Mouse (Mus musculus) kidney, postnatal 25 days (tissue): ENCODE data around the gene Abhd2.
"Not testable (repeated sequence)": the region's sequence is repeated elsewhere in the genome, so short reads cannot be mapped to it uniquely, and the experiment has no call there.

Experiments used
- DNase-seq, 2 experiments: peaks; one replicate each; pipeline ENCODE4 v3.0.0; 2021; ENCODE audit warnings: mixed read lengths in 2 of 2

Gene Abhd2

DNA sequence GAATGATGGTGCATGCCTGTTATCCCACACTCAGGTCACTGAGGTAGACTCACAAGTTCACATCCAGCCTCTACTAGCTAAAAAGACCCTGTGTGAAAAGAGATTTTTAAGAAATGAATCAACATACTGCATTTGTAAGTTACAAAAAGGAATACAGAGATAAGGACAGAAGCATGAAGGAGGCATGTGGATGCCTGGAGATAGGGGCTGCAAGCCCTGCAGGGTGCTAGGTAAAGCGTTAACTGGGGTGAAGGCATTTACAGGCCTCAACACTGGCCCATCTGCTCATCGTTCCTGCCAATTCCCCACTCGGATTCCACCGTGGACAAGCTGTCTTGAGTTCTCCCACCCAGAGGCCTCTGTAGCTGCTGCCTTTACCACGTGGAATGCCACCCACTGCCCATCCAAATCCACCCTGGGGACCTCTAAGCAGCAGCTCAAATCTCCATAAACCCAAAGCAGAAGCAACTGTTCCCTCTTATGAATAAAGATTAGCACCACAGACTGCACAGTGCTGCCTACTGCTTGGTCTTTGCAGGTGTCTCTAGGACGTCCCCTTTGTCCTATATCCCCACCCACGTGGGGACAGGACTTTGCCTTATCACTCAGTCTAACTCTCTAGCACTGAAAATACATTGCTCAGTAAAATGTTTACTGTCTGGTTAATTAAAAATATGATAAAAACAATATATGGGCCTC is 5.2 kb upstream of the Abhd2 start:
- no peak for DNase-seq

DNA sequence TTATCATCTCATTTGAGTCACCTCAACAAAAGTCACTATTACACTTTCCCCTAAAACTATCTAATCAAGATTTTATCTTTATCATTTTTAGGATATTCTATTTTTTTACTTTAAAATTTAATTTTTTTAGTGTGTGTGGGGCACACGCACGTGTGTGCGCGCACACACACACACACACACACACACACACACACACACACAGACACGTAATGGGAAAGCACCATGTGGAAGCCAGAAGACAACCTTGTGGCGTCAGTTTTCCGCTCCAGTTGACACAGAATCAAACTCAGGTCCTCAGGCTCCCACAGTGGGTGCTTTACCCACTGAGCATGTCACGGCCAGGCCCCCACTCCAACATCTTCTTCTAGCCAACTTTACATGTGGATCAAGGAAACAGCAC is 4.1 kb upstream of the Abhd2 start:
- no peak for DNase-seq

- no peak for DNase-seq
Observed at GRCm38 (mm10) chr7:79269411-79269810, 3.6 kb upstream of the Abhd2 start.

GRCm38 (mm10) chr7:79269866-79270265 is 3.1 kb upstream of the Abhd2 start:
- DNase-seq, result no peak

DNA sequence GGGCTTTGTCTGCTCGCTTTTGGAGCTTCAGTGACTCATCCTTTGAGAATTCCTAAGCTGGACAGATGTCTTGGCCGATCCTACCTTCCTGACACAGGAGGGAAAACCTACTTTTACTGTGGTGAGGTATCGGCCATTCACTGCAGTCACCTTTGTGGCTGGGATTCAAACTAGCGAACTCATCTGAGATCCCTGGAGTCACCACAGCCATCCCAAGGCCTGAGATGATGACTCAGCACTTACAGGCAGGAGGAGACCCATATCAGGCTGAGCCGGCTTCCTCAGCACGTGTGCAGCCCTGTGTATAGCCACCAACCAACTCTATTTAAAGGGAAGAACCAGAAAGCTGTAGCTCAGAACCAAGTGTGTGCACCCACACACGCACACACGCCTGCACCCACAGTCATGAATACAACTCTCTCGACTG is 2.0 kb upstream of the Abhd2 start:
- no peak for DNase-seq

DNA sequence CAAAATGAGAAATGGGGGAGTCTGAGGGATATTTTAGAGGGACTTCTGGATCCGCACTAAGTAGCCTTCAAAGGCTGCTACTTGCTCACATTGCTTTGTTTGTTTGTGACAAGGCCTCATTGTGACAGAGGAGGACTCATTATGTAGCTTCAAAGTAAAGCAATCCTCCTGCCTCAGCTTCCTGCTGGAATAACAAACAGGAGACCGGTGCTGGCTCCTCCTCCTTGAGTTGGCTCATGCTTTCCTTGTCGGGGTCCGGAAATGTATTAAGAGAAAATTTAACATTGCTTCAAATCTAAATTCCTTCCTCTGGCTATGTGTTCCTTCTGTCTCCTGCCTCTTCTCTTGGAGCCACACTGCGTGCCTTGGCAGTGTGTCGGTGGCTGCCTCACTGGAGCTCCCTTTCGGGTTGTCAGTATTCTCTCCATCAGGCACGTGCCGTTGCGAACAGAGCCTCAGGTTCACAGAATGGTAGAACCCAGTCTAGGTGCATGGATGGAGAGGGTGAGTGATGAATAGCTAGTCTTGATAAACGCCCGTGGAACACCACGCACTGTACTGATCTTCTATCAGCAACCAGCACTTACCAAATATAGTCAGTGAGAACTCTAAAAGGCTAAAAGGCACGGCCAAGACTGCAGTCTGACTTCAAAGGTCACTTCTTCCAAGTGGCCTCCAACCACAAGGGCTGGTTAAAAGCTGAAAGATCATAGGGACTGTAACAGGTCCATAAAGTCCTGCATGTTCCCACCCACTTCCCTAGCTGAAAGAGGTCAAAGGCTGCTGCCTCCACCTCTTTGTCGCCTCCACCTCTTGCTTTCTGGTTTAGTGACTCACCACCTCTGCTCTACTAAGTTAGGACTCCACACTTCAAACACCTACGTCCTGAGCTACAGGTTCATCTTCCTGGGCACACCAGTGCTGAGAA is 874 bp upstream of the Abhd2 start:
- peak; percentile 30 to 70 for DNase-seq

DNA sequence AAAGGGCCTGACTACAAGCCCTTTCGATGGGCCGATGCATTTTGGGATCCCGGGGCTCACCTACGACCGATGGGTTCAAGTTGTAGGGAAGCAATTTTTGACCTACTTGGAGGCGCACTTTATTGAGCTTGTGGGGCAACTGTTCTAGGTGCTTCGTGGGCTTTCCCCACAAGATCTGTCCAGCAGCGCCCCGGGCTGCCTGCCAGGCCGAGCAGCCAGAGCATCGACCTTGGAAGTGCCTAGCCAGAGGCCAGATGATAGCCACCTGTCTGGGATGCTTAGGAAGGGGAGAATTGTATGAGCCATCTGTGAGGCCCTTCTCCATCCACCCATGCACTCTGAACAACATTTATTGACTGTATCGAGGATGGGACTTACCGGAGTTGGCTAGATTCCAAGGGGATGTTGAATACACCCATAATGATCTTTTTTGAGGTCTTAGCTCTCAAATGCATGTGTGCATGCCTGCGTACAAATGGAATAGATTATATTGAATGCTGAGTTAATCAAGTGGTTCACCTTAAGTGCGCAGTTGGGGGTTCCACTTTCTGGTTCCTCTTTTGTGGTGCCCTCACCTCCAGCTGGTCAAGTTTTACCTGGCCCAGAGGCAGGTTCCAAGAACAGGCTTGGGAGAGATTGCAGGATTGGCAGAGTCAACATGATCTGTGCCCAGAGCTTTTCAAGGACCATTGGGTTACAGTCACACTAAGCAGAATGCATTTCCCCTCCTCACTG is 906 bp downstream of the Abhd2 start:
- peak; percentile 62 to 78 for DNase-seq

GRCm38 (mm10) chr7:79274473-79275010 is 1.5 kb downstream of the Abhd2 start:
- no peak for DNase-seq

DNA sequence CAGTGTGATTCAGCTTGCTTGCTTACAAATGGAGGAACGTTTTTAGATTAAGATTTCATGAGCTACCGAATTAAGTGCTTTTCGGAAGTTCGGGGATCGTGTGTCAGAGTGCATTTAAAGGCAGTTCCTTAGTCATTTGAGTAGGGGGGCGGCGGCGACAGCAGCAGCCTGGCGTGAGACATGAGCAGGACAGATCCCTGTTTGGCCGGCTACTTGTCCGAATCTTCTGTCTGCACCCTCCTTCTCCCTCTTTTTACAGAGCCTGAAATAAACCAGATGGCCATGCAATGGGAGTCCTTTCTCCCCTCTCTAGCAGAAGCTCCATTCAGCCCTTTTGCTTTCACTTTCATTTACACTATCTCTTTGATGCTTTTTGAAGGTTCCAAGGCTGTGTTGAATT is 2.3 kb downstream of the Abhd2 start:
- peak in 1 of 2 experiments; percentile 24 for DNase-seq

GRCm38 (mm10) chr7:79278432-79278831 is 5.4 kb downstream of the Abhd2 start:
- peak in 1 of 2 experiments; percentile 28 for DNase-seq

DNA sequence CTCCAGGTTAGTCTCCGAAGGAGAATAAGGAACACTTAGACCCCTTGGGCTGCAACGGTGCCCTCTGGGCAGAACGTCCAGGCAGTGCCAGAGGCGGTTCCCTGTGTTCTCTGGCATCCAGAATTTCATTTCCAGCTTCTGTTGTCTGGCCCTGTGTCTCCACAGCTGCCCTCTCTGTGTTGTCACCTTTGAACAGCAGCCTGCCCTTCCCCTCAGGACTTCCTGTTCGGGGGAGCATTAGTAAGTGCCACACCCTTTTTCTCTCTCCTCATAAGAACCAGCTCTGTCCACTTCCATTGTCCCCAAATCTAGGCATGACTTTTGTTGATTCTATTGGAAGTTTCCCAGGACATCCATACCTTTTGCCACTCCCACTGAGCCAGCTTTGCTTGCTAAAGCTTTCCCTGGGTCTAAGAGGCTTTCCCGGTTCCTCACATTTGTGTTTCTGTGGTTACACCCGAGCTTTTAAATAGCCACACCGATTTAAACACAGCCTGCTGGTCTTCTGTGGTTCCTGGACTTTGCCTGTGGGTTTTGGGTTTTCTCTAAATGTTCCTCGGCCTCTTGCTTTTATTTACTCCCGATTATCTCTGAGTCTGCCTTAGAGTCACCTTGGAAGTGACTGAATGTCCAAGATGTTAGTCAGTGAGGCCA is 6.5 kb downstream of the Abhd2 start:
- DNase-seq, result peak; percentile 36 to 61

- DNase-seq, result peak in 1 of 2 experiments; percentile 33
Observed at GRCm38 (mm10) chr7:79282883-79283670, 10.1 kb downstream of the Abhd2 start.

- DNase-seq, result not testable (repeated sequence)
Observed at GRCm38 (mm10) chr7:79283671-79283941, 10.6 kb downstream of the Abhd2 start.

DNA sequence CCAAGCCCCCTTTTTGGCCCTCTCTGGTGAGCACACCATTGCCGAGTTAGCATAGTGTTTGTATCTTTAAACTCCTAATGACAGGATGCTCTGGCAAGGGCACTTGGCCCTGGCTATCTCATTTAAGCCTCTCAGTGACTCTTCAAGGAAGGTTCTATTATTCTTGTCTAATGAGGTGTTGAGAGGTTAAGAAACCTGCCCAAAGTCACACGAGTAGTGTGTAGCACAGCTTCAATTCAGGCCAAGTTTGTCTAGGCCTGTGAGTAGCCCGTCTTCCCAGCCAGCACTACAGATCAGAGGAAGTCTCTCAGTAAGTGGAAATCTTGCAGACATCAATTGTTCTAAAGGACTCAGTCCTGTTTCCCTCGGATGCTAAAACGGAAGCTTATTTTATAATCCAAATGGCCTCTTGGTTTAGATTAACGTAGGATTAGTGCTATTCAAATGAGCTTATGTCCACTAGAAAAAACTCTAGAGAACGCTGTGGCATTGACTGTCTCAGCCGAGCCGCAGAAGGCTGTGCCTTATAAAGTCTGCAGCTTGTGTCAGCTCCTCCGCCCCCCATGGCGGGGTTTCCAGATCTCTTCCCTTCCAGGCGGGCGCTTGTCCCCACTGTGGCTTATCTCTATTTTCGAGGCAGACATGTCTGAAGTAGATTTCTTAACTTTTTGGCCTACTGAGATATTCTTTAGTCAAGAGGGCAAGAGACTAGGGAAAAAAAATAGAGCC is 11.3 kb downstream of the Abhd2 start:
- DNase-seq, result peak in 1 of 2 experiments; percentile 35

- DNase-seq, result peak in 1 of 2 experiments; percentile 3
Observed at GRCm38 (mm10) chr7:79284889-79285280, 11.9 kb downstream of the Abhd2 start.

DNA sequence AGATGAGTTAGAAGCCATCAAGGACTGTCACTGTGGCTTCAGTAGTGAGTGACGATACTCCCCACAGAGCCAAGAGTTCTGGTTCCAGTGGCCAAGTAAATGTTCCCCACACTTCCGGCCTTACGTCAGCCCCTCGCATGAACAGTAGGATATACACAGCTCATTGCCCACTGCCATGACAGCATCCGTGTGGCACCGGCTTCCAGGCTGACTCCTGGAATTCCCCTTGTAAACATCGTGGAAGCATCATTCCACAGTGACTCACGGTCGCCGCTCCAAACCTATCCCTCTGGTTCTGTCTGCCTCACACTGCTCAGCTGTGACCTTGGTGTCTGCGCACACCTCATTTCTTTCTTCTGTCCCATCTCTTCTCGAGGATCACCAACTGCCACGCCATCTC is 12.4 kb downstream of the Abhd2 start:
- DNase-seq, result peak in 1 of 2 experiments; percentile 37

GRCm38 (mm10) chr7:79287226-79287625 is 14.2 kb downstream of the Abhd2 start:
- no peak for DNase-seq

- no peak for DNase-seq
Observed at GRCm38 (mm10) chr7:79287928-79288327, 14.9 kb downstream of the Abhd2 start.

- DNase-seq, result no peak
Observed at GRCm38 (mm10) chr7:79288422-79288821, 15.4 kb downstream of the Abhd2 start.

DNA sequence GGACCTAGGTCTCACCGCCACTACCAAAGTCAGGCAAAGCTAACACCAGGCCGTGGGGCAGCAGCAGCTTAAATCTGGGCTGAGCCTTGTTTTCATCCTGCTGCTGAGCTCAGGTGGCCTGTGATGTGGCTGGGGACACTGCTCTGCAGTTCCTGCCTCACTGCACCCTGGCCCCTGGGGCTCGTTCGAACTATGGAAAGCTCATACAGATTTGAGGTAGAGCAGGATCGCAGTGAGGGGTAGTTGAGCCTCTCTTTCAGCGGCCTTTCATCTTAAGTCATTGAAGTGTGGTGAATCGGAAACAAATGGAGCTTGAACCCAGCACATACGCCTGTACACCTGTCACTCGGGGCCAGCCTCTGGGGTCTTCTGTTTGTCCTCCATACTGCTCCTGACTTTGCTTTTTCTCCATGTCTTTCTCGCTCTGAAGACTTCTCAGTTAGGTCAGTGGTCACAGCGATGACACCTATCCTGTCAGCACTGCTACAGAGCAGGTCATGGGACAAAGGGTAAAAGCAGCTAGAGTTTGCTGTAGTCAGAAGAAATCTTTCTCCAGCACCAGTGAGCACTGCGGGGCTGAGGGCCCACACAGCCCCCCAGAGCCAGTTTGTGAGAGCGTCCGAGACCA is 20.7 kb downstream of the Abhd2 start:
- DNase-seq, result no peak
